Mouse (Mus musculus) olfactory bulb, adult 2 months (tissue): Measurements from ENCODE around the gene Furin.

Experiments
- CTCF ChIP-seq: fragments of 200-500 bp; IDR thresholded peaks from 2 replicates; pipeline ENCODE4 v1.5.1; 2012; ENCODE audit warnings: low read depth, mild to moderate bottlenecking, low read length, moderate library complexity; ENCODE audit not compliant: insufficient read depth
- POLR2A ChIP-seq: fragments of 200-500 bp; IDR thresholded peaks from 2 replicates; pipeline ENCODE4 v1.6.1; 2012; ENCODE audit warnings: mild to moderate bottlenecking, low read depth, low read length, moderate library complexity; ENCODE audit not compliant: insufficient read depth

- TF ChIP-seq CTCF (no peak), POLR2A (no peak)
Observed at GRCm38 (mm10) chr7:80422759-80423480, 17.7 kb upstream of the Furin start.
